ENCODE assay signal across 23 mouse cellular contexts in genomic region chr17:47753130-47753775, GRCm38 (mm10). TPM values are rescaled to one million over a fixed set of nuclear protein-coding genes. Genes with fewer than 3 reads are reported as not detected.
DNase-seq lines count a peak whose midpoint lies in the region; ATAC-seq and TF ChIP-seq lines count a peak whose summit lies in the region.
"Had no signal": no experiment of that assay in that cellular context is flagged by ENCODE, and none has a peak within 500 bp of the region (broad histone marks: within the 10 kb centered on the region; RNA-seq: fewer than 3 reads in every experiment).

No protein-coding gene starts in this region.

- H3K4me1 ChIP-seq in heart, embryonic 13.5 days: peaks cover 62% of the 10 kb centered on the region
- H3K4me1 ChIP-seq in bone marrow, adult 2 months (ENCODE audit: control insufficient read depth, insufficient read depth, low read length): peaks cover 8% of the 10 kb centered on the region
- peaks cover 48% of the 10 kb centered on the region for H3K4me1 ChIP-seq in liver, embryonic 11.5 days (replicated peaks; ENCODE audit: control insufficient read depth, insufficient read depth, low read length)
- H3K4me1 ChIP-seq: limb, embryonic 12.5 days; neural tube, embryonic 15.5 days had no signal

- no peak for TF ChIP-seq POLR2A in bone marrow, adult 2 months (IDR thresholded peaks at IDR 0.05; ENCODE audit: borderline replicate concordance, control insufficient read depth, low read depth, low read length)

- H3K4me3 ChIP-seq in heart, embryonic 13.5 days: no peak overlapping the region
- no peak overlapping the region for H3K4me3 ChIP-seq in bone marrow, adult 2 months (replicated peaks; ENCODE audit: control insufficient read depth, low read depth, low read length)
- no peak overlapping the region for H3K4me3 ChIP-seq in liver, embryonic 11.5 days (ENCODE audit: low read depth, low read length)
- H3K4me3 ChIP-seq: limb, embryonic 12.5 days; lung, embryonic 15.5 days; myocyte; neural tube, embryonic 15.5 days had no signal

- peak overlapping the region; percentile 38; the same call in 1 of the 2 replicates for H3K27ac ChIP-seq in heart, embryonic 13.5 days (replicated peaks)
- peak overlapping the region; percentile 37 for H3K27ac ChIP-seq in bone marrow, adult 2 months (ENCODE audit: control insufficient read depth, insufficient read depth, low read depth, low read length, poor library complexity)
- peak overlapping the region; percentile 67 for H3K27ac ChIP-seq in liver, embryonic 11.5 days (ENCODE audit: low read depth, low read length)
- H3K27ac ChIP-seq: hindbrain, embryonic 14.5 days; limb, embryonic 12.5 days; lung, embryonic 15.5 days; neural tube, embryonic 15.5 days had no signal

- 0 out of 2 replicates have a peak, but pooled peaks cover 4% of the 10 kb centered on the region for H3K9me3 ChIP-seq in heart, embryonic 13.5 days
- no peaks in the 10 kb centered on the region; the same call in 1 of the 2 replicates for H3K9me3 ChIP-seq in liver, embryonic 11.5 days (ENCODE audit: control insufficient read depth, low read length)
- H3K9me3 ChIP-seq: lung, embryonic 15.5 days; neural tube, embryonic 15.5 days had no signal

- no peak for TF ChIP-seq CTCF in bone marrow, adult 2 months (IDR thresholded peaks at IDR 0.05; ENCODE audit: control insufficient read depth, insufficient read depth, low read length)

- no peaks in the 10 kb centered on the region for H3K27me3 ChIP-seq in heart, embryonic 13.5 days (replicated peaks)
- H3K27me3 ChIP-seq in liver, embryonic 11.5 days (replicated peaks; ENCODE audit: control insufficient read depth, insufficient read depth, low read length): no peaks in the 10 kb centered on the region
- H3K27me3 ChIP-seq: limb, embryonic 12.5 days; lung, embryonic 15.5 days; neural tube, embryonic 15.5 days had no signal

- peak overlapping the region; percentile 15; the same call in 1 of the 2 replicates for H3K4me2 ChIP-seq in heart, embryonic 13.5 days
- H3K4me2 ChIP-seq in liver, embryonic 11.5 days: peak overlapping the region; percentile 28
- H3K4me2 ChIP-seq: hindbrain, embryonic 14.5 days; limb, embryonic 12.5 days; lung, embryonic 15.5 days; neural tube, embryonic 15.5 days had no signal

- no peak for ATAC-seq in heart, embryonic 13.5 days (ENCODE audit: extremely low read depth, insufficient number of reproducible peaks, low FRiP score, low TSS enrichment)
- ATAC-seq in liver, embryonic 11.5 days (replicated peaks; ENCODE audit: low FRiP score): peak; percentile 78
- 0 out of 2 replicates have a peak, but pooled peaks have one; percentile 25 for ATAC-seq in megakaryocyte-erythroid progenitor cell, adult 5-6 weeks (replicated peaks; ENCODE audit: low FRiP score, low TSS enrichment, poor library complexity, severe bottlenecking)
- no peak for ATAC-seq in erythroid progenitor cell, adult 5-6 weeks (replicated peaks; ENCODE audit: low FRiP score, poor library complexity, severe bottlenecking)

- intact Hi-C loops in gastrocnemius, postnatal 36 days (cut with DNase I): no loop called here

- 23% methylated on average over 8 of the region's 8 CpGs for WGBS in heart, embryonic 13.5 days
- 74% methylated on average over 8 of the region's 8 CpGs for WGBS in bone marrow, adult 2 months
- 42% methylated on average over 8 of the region's 8 CpGs for WGBS in liver, embryonic 11.5 days

- H3K36me3 ChIP-seq in heart, embryonic 13.5 days: peaks cover 20% of the 10 kb centered on the region
- H3K36me3 ChIP-seq in liver, embryonic 11.5 days (ENCODE audit: control insufficient read depth, insufficient read depth, low read length): no peaks in the 10 kb centered on the region
- H3K36me3 ChIP-seq: limb, embryonic 12.5 days; lung, embryonic 15.5 days; neural tube, embryonic 15.5 days had no signal

- peak overlapping the region; percentile 64 for H3K9ac ChIP-seq in heart, embryonic 13.5 days
- H3K9ac ChIP-seq in liver, embryonic 11.5 days (ENCODE audit: low read depth, low read length): peak overlapping the region; percentile 23; the same call in 1 of the 2 replicates
- H3K9ac ChIP-seq: hindbrain, embryonic 14.5 days; limb, embryonic 12.5 days; lung, embryonic 15.5 days; neural tube, embryonic 15.5 days had no signal

- no peak for DNase-seq in heart, adult 11 months
- no peak for DNase-seq in liver, embryonic 11.5 days (ENCODE audit: low spot score)
- DNase-seq in gastrocnemius, postnatal 36 days: no peak
- DNase-seq: cerebellum, adult 11 months; cerebellum, postnatal 36 days; gastrocnemius, postnatal 14 days; heart, postnatal 10 days; kidney, adult 11 months; kidney, postnatal 10 days; midbrain, embryonic 14.5 days; thymus, postnatal 36 days had no signal

RNA-seq across cellular contexts. Expression of gene Tfeb, which starts 16.4 kb away (rescaled TPM):
- 21.1 and 22.4 TPM in 2 replicates for polyA plus RNA-seq in heart, embryonic 13.5 days (2015; fragmentation: Nextera tagmentation; extraction: Ambion mirVana)
- polyA plus RNA-seq in bone marrow, adult 2 months (2011; ENCODE audit: insufficient read depth, insufficient read length, low replicate concordance, missing spikeins): 22.6 and 43.7 TPM in 2 replicates
- polyA plus RNA-seq in liver, embryonic 11.5 days (2014; fragmentation: Nextera tagmentation; extraction: Ambion mirVana): 9.6 and 9.8 TPM in 2 replicates
- 3.8 and 4.2 TPM in 2 replicates for total RNA-seq in megakaryocyte-erythroid progenitor cell, adult 5-6 weeks (2014; fragmentation: Nextera tagmentation)
- 3.0 and 8.3 TPM in 2 replicates for total RNA-seq in megakaryocyte-erythroid progenitor cell, adult 5-6 weeks (2017)
- total RNA-seq in gastrocnemius, postnatal 36 days (2021): 10 to 100 TPM; 72.7 to 75.2 TPM
- total RNA-seq in erythroid progenitor cell, adult 5-6 weeks (2015; ENCODE audit: low replicate concordance): 9.0 and 13.0 TPM in 2 replicates
- 0.23 and 5.4 TPM in 2 replicates for total RNA-seq in erythroid progenitor cell, adult 5-6 weeks (2017; ENCODE audit: low replicate concordance)

RNA-seq across cellular contexts. Expression of gene Pgc, which starts 26.6 kb away (rescaled TPM):
- 0.17 and 0.24 TPM in 2 replicates for polyA plus RNA-seq in heart, embryonic 13.5 days (2015; fragmentation: Nextera tagmentation; extraction: Ambion mirVana)
- 1.1 TPM in 1 of 2 replicates, not detected in the other for polyA plus RNA-seq in bone marrow, adult 2 months (2011; ENCODE audit: insufficient read depth, insufficient read length, low replicate concordance, missing spikeins)
- polyA plus RNA-seq in liver, embryonic 11.5 days (2014; fragmentation: Nextera tagmentation; extraction: Ambion mirVana): not detected in 2 replicates
- total RNA-seq in megakaryocyte-erythroid progenitor cell, adult 5-6 weeks (2014; fragmentation: Nextera tagmentation): not detected in 2 replicates
- not detected in 2 replicates for total RNA-seq in megakaryocyte-erythroid progenitor cell, adult 5-6 weeks (2017)
- not detected for total RNA-seq in gastrocnemius, postnatal 36 days (2021)
- not detected in 2 replicates for total RNA-seq in erythroid progenitor cell, adult 5-6 weeks (2015; ENCODE audit: low replicate concordance)
- not detected in 2 replicates for total RNA-seq in erythroid progenitor cell, adult 5-6 weeks (2017; ENCODE audit: low replicate concordance)
- total RNA-seq: adrenal gland, adult 18-20 months; gastrocnemius, postnatal 14 days; heart, postnatal 10 days; layer of hippocampus, adult 8-10 months had no signal
- polyA plus RNA-seq: C2C12; hindbrain, embryonic 14.5 days; limb, embryonic 12.5 days; midbrain, embryonic 14.5 days; myocyte; neural tube, embryonic 15.5 days had no signal

RNA-seq across cellular contexts. Expression of gene Prickle4, which starts 58.7 kb away (rescaled TPM):
- polyA plus RNA-seq in heart, embryonic 13.5 days (2015; fragmentation: Nextera tagmentation; extraction: Ambion mirVana): 0.43 and 0.78 TPM in 2 replicates
- polyA plus RNA-seq in bone marrow, adult 2 months (2011; ENCODE audit: insufficient read depth, insufficient read length, low replicate concordance, missing spikeins): not detected in 2 replicates
- polyA plus RNA-seq in liver, embryonic 11.5 days (2014; fragmentation: Nextera tagmentation; extraction: Ambion mirVana): 0.44 and 1.7 TPM in 2 replicates
- total RNA-seq in megakaryocyte-erythroid progenitor cell, adult 5-6 weeks (2014; fragmentation: Nextera tagmentation): not detected in 2 replicates
- total RNA-seq in megakaryocyte-erythroid progenitor cell, adult 5-6 weeks (2017): 2.3 TPM in 1 of 2 replicates, not detected in the other
- 1 to 10 TPM; 1.8 to 2.2 TPM for total RNA-seq in gastrocnemius, postnatal 36 days (2021)
- not detected in 2 replicates for total RNA-seq in erythroid progenitor cell, adult 5-6 weeks (2015; ENCODE audit: low replicate concordance)
- not detected in 2 replicates for total RNA-seq in erythroid progenitor cell, adult 5-6 weeks (2017; ENCODE audit: low replicate concordance)
- polyA plus RNA-seq: limb, embryonic 12.5 days; midbrain, embryonic 14.5 days had no signal

RNA-seq across cellular contexts. Expression of gene Gm21981, which starts 59.0 kb away (rescaled TPM):
- polyA plus RNA-seq in heart, embryonic 13.5 days (2015; fragmentation: Nextera tagmentation; extraction: Ambion mirVana): 0.15 and 0.27 TPM in 2 replicates
- polyA plus RNA-seq in bone marrow, adult 2 months (2011; ENCODE audit: insufficient read depth, insufficient read length, low replicate concordance, missing spikeins): not detected in 2 replicates
- polyA plus RNA-seq in liver, embryonic 11.5 days (2014; fragmentation: Nextera tagmentation; extraction: Ambion mirVana): 0.22 and 0.49 TPM in 2 replicates
- 1.4 TPM in 1 of 2 replicates, not detected in the other for total RNA-seq in megakaryocyte-erythroid progenitor cell, adult 5-6 weeks (2014; fragmentation: Nextera tagmentation)
- total RNA-seq in megakaryocyte-erythroid progenitor cell, adult 5-6 weeks (2017): not detected in 2 replicates
- under 1 TPM; 0.18 to 0.62 TPM for total RNA-seq in gastrocnemius, postnatal 36 days (2021)
- not detected in 2 replicates for total RNA-seq in erythroid progenitor cell, adult 5-6 weeks (2015; ENCODE audit: low replicate concordance)
- not detected in 2 replicates for total RNA-seq in erythroid progenitor cell, adult 5-6 weeks (2017; ENCODE audit: low replicate concordance)

Comparison
In these comparisons a context has a peak if more than half of its experiments do, and no peak if none do; other contexts are left out.
1. ATAC-seq: peak in liver, embryonic 11.5 days (single experiment) and megakaryocyte-erythroid progenitor cell, adult 5-6 weeks (single experiment); none in heart, embryonic 13.5 days (single experiment) and erythroid progenitor cell, adult 5-6 weeks (single experiment).
2. RNA of gene Tfeb, which starts 16.4 kb away (total RNA-seq): 72.7 to 75.2 TPM in gastrocnemius, postnatal 36 days; 0.23 to 13.0 TPM in erythroid progenitor cell, adult 5-6 weeks and 3.0 to 8.3 TPM in megakaryocyte-erythroid progenitor cell, adult 5-6 weeks; every median in the first group is over 4 times any median in the second.
3. Peak in every context shown above with its lines, with median percentiles within 50 percentile points of each other: H3K27ac ChIP-seq.